Mouse (Mus musculus) cerebellum, postnatal 14 days (tissue): ENCODE measurements around the gene Per1.

Source experiments
- DNase-seq, 2 experiments: peaks; one replicate each; pipeline ENCODE4 v3.0.0; 2021; ENCODE audit warnings: mixed read lengths in 2 of 2

Per1 gene

DNA sequence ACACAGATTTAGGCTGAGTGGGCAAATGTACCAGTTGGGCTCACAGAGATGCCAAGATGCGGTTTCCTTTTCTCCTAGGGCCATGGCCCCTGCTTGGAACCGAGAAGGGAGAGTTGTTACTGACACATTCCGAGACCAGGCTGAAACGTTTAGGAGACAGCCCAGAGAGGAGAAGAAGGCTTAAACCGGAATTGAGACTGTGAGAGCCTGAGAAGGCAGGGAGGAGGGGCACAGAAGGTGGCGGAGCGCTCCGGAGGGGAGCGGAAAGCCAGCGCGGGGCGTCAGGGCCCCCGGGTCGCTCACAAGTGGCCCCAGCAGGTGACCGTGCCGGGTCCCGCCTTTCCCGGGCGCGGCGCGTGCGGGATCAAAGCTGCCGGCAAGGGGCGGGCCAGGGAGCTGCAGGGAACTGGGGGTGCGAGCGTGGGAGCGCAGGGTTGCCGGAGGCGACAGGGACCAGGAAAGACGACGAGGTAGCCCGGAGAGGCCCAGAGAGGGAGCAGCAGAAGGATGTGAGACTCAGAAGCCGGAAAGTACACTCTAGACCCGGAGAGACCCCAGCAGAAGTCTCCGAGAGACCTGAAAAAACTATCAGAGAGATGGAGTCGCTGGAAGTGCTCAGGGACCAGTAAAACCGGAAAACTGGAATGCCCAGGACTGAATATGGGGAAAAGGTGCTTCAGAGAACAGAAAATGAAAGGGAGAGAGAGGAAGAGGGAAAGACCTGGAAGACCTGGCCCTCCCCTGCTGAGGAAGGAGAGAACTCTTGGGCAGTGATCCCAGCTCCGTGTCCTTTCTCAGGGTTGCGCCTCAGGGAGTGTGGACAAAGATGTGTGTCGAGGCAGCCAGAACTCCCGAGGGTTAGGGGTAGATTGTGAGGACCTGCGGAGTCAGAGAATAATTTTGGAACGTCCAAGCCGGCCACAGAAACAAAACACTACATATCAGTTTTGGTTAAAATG, 23.0 kb downstream of the Per1 start:
- DNase-seq = peak; percentile 73 to 77

DNA sequence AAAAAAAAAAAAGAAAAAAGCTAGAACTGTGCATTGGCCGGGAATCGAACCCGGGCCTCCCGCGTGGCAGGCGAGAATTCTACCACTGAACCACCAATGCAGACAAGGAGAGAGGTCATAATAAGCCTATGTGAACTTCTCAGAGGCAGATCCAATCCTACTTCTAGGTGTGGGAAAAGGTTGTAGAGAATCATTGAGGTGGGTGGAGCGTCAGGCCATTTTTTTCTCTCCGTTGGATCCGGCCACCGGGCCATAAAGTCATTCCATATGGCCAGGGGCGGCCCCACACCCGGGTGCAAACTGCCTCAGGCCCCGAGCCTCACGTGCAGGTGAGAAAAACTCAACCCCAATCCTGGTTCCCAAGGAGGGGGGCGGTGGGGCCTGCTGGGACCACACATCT, 23.7 kb downstream of the Per1 start:
- peak; percentile 94 to 98 for DNase-seq

DNA sequence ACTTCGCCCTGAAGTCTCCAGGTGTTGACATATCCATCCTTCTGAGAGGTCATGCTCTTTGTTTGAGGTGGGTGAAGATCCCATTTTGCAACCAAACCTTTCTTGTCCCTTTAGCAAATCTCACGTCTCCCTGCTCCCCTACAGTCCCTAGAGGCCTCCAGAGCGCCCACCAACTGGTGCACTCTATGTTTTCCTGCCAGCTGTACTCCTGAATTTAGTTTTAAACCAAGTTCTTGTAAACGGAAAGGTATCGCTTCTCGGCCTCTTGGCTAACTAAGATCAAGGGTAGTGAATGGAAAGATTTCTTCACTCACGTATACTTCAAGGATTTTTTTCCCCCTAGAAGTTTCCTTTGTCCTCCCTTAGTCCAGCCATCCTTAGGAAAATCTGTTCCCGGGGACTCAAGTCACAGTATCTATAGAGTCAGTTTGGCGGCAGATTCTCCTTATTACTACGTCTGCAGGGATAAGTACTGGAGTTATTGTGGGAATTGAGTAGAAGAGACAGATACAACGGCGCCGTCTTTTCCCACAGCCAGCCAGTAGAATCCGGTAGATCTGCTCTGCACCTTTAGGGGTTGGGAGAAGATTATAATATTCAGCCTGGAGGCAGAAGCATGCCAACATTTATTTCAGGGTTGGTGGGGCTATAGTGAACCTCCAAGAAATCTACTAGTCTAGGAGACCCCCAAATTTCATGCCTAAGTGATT, 24.6 kb downstream of the Per1 start:
- no peak for DNase-seq

DNA sequence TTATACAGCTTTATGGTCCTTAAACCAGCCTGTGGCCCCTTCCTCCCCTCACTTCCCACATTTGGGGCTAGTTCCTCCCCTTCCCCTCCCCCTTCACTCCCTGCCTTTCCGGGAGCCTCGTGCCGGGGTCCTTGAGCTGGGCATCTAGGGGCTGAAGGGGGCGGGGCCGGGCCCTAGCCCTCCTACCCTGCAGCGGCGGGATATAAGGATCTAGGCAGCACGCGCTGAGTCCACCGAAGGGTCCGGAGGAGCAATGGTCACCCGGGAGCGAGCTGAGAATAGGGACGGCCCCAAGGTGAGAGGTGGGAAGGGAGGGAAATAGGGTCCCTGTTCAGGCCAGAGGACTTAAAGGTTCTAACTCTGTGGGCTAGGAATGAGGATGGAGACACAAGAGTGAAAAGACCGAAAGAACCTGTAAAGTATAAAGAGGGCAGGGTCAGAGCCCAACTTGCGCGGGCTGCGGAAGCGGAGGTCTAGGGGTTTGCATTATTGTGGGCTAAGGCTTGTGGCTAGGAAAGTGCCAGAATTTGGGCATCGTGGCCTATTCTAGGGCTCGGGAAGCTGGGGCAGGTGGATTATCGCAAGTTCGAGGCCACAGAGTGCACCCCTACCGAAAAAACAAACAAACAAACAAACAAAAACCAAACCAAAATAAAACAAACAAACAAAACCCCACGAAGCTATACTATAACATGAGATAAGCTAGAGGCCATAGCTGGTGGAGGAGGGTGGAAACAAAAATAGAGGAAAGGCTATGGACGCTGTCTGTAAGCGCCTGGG, 25.4 kb downstream of the Per1 start, which contains the start of gene Hes7:
TSS of gene Hes7 (plus strand) at position 184 of the 780 bp plus-strand sequence.
- peak in 1 of 2 experiments; percentile 30 for DNase-seq

DNA sequence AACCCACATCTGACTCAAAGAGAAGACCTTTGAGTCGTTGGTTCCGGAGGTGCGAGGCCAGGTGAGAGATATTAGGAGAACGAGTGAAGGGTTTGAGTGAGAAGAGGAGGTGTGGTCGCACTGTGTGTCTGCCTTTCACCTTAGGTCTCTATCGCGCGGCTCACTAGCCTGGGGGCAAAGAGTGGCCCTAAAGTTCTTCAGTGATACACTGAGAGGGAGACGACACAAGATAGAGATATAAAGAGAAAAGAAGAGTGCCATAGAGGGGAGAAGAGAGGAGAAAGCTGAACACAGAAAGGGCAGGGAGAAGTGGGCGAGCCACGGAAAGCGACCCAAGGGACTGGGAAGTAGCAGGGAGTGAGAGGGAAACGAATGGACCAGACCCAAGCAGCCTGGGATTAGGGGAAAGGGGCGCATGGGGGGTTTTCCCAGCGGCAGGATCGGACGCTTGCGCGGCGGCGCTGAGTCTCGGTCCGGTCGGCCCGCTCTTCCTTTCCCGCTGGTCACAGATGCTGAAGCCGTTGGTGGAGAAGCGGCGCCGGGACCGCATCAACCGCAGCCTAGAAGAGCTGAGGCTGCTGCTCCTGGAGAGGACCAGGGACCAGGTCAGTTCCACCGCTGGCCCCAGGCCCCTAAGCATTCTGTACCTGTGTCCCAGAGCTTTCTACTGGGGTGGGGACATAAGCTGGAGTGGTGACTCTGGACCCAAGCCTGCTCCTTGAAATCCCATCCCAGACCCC, 26.2 kb downstream of the Per1 start:
- DNase-seq = peak in 1 of 2 experiments; percentile 29

DNA sequence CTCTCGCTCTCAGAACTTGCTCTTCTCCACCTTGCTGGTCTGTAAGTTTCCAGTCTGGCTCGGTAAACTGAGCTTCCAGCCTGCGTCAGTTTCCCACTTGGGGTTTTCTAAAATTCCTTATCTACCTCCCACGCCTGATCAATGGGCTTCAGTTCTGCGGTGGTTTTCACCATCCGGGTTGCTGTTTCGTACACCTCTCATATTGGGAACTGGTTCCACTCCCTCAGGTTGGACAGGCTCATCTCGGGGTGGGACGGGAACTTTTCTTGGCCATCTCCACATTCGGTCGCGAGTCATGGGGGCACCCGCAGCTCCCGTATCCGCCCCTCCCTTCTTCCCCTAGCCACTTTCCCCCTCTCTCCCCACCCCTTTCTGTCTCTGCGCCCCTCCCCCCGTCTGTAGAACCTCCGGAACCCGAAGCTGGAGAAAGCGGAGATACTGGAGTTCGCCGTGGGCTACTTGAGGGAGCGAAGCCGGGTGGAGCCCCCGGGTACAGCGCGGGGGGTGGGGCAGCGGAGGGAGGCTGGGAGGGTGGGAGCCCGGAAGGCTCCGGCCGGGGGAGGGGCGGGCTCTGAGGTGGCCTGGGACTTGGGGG, 26.8 kb downstream of the Per1 start:
- DNase-seq = peak in 1 of 2 experiments; percentile 71

DNA sequence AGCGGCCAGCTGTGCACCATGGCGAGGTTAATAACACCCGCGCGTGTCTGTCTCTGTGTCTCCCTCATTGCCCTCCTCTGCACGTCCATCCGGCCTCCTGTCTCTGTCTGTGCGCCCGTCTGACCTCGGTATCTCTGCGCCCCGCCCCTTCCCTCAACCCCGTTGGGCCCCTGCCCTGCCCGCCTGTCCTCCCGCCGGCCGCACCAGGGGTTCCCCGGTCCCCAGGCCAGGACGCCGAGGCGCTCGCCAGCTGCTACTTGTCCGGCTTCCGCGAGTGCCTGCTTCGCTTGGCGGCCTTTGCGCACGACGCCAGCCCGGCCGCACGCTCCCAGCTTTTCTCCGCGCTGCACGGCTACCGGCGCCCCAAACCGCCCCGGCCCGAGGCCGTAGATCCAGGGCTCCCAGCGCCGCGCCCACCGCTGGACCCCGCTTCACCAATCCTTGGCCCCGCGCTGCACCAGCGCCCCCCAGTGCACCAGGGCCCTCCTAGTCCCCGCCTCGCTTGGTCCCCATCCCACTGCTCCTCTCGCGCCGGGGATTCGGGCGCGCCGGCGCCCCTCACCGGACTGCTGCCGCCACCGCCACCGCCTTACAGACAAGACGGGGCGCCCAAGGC, 27.4 kb downstream of the Per1 start, which contains the start of gene 9130213A22Rik:
TSS of gene 9130213A22Rik (minus strand) at position 254 of the 616 bp plus-strand sequence.
- peak; percentile 89 for DNase-seq

DNA sequence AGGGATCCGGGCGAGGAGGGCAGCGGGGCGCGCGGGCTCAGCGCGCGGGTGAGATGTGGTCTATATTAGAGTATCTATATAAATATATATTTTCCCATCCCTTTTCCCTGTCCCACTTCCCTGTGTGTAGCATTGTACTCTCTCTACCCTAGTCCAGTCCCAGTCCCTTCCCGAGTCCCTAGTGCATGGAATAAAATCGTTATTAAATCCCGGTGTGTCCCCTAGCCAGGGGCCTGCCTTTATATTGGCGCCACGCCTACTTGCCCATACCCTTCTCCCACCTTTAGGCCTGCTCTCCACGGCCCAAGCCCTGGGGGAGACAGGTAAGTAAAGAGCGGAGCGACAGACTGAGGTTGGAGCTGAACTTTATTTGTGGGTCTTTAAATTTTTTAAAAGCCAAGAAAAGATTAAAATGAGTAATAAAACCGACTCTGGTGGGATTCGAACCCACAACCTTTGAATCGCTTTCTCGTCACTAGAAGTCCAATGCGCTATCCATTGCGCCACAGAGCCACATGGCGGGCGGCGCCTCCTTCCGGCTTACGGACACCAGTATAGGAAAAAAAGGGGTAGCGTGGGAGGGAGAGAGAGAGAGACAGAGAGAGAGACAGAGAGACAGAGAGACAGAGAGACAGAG, 28.2 kb downstream of the Per1 start:
- DNase-seq = peak; percentile 96 to 97

DNA sequence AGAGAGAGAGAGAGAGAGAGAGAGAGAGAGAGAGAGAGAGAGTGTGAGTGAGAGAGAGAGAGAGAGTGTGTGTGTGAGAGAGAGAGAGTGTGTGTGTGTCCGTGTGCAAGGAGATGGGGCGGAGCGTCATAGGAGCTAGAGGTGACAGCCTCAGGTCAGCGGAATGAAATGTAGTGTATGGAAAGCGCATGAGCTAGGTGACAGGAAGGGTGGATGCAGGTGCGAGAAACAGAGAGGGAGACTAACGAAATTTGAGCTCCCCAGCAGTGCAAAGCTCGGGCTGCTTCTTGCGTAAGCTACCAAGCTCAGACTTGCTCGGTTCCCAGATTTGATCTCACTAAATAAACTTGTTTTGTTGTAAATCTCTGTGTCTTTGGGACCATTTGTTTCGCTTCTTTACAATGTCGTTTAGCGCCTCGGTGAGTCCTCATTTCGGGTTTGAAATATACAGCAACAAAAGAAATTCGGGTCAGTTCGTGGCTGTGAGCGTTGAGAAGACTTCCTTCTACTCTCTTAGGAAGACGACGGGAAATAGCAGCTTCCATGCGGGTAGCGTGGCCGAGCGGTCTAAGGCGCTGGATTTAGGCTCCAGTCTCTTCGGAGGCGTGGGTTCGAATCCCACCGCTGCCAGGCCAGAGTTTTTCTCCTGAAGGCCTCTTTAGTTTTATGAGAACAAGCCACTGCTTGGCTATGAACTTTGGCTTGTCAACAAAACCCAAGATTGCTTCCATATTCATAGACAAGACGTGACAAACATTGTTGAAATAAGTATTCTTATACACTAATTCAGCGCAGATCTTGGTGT, 28.9 kb downstream of the Per1 start:
- DNase-seq = peak; percentile 95

DNA sequence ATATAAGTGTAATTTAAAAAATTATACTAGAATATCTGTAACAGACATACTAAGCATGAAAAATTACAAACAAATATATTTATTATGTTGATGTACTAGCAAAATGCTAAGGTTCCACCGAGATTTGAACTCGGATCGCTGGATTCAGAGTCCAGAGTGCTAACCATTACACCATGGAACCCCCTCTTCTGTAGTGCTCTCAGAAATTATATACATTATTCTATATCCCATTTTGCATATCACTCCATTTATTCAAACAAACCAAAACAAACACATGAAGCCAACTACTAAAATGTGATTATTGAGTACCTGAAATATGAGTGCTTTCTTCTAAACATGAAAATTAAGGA, 29.5 kb downstream of the Per1 start:
- DNase-seq = peak; percentile 82 to 85

DNA sequence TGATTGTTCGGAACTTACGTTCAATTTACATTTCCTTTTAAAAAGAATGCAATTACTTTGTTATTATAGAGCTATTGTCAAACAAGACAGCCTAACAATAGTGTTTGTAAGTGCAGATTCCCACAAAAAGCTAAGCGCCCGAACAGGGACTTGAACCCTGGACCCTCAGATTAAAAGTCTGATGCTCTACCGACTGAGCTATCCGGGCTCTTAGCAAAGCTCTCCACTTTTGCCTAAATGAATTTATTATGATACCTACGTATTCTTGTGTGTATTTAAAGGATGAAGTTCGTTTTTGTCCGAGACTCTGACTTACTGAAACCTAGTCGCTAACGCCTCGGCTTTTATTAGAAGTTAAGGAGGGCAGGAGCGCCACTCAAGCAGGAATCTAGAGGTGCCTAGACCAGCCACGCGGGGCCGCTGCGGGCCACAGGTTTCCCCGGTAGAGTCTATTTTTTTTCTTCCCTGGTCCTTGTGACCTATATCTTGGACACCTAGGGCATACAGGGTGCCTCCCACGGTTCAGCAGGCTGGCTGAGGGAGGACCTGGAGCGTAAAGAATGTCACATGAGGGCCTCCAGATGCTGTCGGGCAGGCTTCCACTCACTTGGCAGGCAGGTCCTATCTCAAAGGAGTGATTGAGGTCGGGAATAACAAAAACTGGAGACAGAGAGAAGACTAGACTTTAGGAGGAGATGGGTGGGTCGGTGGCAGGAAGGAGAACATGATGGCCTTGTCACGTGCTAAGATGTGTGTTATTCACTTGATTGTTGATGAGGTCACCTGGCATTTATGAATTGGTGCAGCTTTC, 30.2 kb downstream of the Per1 start:
- DNase-seq = peak; percentile 89 to 90

DNA sequence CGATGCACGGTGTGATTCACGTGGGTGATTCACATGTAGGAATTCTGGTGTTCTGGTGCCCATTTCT, 30.7 kb downstream of the Per1 start, which contains the start of gene Aloxe3:
TSS of gene Aloxe3 (plus strand) at position 45 of the 67 bp plus-strand sequence.
- no peak for DNase-seq

DNA sequence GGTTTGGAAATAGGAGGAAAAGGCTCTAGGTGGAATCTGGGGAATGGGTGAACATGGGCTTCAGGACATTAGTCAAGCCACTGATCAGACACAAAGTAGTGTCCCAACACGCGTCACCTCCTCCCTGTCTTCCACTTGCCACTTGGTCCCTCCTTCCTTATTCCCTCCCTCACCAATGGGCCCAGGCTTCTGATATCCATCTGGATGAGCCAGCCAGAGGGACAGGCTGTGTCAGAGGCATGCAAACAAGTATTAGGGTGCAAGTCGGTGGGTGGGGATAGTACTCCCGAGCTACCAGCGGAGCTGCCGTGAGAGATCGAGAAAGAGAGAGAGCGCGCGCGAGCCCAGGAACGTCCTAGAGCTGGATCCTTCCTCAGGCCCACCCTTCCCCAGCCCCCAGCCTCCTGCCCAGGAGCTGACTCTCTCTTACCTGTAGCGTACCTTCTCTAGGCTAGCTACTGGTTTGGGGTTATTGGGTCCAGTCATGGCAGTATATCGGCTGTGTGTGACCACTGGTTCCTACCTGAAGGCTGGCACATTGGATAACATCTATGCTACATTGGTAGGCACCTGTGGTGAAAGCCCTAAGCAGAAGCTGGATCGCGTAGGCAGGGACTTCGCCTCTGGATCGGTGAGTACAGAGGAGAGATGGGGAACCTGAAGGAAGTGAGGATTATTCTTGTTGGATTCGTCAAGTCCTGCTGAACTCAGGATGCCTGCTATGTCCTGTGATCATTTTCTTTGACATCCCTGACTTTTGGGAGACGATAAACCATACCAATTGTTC, 31.1 kb downstream of the Per1 start:
- peak; percentile 61 for DNase-seq

DNA sequence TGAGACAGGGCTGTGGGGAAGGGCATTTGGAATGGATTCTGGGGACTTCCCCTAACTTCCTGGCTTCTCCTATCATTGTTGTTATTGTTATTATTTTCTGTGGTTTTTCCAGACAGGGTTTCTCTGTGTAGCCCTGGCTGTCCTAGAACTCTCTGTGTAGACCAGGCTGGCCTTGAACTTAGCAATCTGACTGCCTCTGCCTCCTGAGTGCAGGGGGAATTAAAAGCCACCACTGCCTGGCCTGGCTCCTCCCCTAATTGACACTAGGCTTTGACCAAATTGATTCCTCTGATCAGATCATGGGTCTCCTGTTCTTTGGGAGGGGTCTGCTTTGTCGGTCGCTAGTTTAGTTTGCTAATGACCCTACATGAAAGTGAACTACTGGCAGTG, 31.7 kb downstream of the Per1 start:
- DNase-seq = no peak

DNA sequence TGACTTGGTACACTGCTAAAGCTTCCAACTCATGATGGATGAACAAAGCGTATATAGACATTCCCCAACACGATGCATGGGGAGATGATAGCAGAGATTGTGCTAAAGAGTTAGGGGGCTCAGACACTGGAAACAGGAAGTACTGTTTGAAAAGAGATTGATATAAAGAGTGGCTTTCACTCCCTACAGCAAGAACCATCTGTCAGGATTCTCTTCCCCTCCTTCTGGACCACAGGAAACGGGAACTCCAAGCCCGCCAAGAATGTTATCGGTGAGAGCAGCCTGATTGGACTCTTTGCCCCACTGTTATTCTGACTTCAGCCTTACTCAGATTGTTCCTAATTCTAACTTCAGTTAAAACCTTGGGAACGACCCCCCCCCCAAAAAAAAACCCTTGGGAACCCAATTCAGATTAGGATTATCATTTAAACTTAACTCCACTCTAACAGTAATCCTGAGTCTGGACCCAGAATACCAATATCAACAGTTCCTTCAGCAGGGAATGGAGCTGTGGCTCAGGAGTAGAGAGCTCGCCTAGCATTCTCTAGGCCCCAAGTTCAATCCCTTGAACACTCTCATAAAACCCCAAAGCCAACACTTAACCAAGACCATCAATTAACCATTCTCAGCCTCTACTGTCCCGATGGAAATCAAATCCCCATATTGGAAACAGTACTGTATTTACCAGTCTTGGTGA, 33.6 kb downstream of the Per1 start:
- no peak for DNase-seq

DNA sequence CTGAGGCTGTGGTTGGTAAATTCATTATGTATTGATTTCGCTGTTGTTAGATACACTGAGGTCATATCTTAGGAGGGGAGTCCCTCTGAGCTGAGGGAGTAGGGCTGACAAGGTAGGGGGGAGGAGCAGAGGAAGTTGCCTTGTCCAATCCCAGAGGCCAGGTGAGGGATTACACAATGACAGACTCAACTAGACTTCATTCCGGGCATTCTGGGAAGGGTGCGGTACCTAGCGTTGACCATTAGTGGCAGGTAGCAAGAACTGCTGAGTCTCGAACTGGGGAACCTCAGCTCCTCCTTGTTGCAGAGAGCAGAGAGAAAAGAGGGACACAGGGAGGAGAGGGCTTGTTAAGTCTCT, 38.5 kb downstream of the Per1 start:
- no peak for DNase-seq

DNA sequence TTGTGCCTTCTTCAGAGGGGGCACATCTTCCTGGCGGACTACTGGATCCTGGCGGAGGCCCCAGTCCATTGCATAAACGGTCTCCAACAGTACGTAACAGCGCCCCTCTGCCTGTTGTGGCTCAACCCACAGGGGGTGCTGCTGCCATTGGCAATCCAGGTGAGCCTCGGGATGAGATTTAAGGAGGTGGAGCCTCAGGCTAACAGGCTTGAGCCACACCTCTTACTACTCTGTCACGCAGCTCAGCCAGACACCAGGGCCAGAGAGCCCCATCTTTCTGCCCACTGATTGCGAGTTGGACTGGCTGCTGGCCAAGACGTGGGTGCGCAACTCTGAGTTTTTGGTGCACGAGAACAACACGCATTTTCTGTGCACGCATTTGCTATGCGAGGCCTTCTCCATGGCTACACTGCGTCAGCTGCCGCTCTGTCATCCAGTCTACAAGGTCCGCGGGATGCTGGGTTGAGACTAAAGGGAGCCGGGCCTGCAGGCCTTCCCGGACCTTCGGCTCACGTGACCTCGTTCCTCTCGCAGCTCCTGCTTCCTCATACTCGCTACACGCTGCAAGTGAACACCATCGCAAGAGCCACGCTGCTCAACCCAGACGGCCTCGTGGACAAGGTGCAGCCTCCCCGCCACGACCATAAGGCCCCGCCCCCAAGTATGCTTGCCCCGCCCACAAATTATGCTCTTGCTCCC, 39.1 kb downstream of the Per1 start:
- peak; percentile 64 to 75 for DNase-seq

DNA sequence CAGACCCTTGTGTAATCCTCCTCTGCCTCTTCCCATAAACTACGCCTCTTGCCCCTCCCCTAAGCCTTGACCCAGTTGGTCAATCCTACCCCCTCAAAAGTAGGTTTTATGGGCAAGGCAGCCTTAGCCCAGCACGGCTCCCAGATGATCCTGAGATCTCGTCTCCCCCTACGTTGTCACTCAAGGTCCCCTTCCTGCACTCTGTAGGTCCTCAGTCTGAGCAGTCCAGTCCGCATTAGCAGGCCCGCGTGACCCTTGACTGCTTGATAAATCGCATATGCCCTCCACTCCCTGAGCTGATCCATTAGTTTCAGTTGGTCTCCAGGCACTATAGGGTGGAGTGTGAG, 39.6 kb downstream of the Per1 start:
- no peak for DNase-seq
